Mouse (Mus musculus) layer of hippocampus, postnatal 10 days (tissue): ENCODE data around the gene Hoxd3. TPM values are rescaled to one million over a fixed set of nuclear protein-coding genes. Genes with fewer than 3 reads are reported as not detected.

ENCODE experiments used
- DNase-seq, 2 experiments: peaks; one replicate each; pipeline ENCODE4 v3.0.0; 2021; ENCODE audit warnings: low spot score in 2 of 2
- total RNA-seq, 2 experiments: library from RNA; stranded (reverse); gene quantifications; 2 replicates each; pipeline ENCODE4 v1.2.3; 2021

Gene Hoxd3
- total RNA-seq, 2 experiments from 2014 or later: not detected

- no peak for DNase-seq
These were observed 6.7 kb upstream of the Hoxd3 start for GRCm38 (mm10) chr2:74704999-74705466.

- no peak for DNase-seq
These were observed 6.1 kb upstream of the Hoxd3 start for GRCm38 (mm10) chr2:74705467-74706089.

GRCm38 (mm10) chr2:74706393-74706960 is 5.2 kb upstream of the Hoxd3 start:
- DNase-seq: no peak

GRCm38 (mm10) chr2:74707599-74707998 is 4.1 kb upstream of the Hoxd3 start:
- no peak for DNase-seq

GRCm38 (mm10) chr2:74708676-74709075 is 3.1 kb upstream of the Hoxd3 start:
- DNase-seq: no peak

- DNase-seq: no peak
These were observed 2.0 kb upstream of the Hoxd3 start for GRCm38 (mm10) chr2:74709465-74710419.

GRCm38 (mm10) chr2:74710929-74711543 is 691 bp upstream of the Hoxd3 start:
- DNase-seq: no peak

- no peak for DNase-seq
These were observed 1.8 kb downstream of the Hoxd3 start for GRCm38 (mm10) chr2:74713239-74714150.

- DNase-seq: no peak
These were observed 2.5 kb downstream of the Hoxd3 start for GRCm38 (mm10) chr2:74714156-74714789.

- DNase-seq: no peak
These were observed 3.2 kb downstream of the Hoxd3 start for GRCm38 (mm10) chr2:74714881-74715280.

- peak; percentile 87 to 89 for DNase-seq
These were observed 3.9 kb downstream of the Hoxd3 start for GRCm38 (mm10) chr2:74715504-74716241.

- DNase-seq: no peak
These were observed 8.7 kb downstream of the Hoxd3 start for GRCm38 (mm10) chr2:74720384-74720783.

- DNase-seq: no peak
These were observed 9.3 kb downstream of the Hoxd3 start for GRCm38 (mm10) chr2:74720955-74721491.

- DNase-seq: no peak
These were observed 10.2 kb downstream of the Hoxd3 start for GRCm38 (mm10) chr2:74721882-74722281.

GRCm38 (mm10) chr2:74722949-74723348 is 11.2 kb downstream of the Hoxd3 start:
- DNase-seq: no peak

- no peak for DNase-seq
These were observed 12.7 kb downstream of the Hoxd3 start for GRCm38 (mm10) chr2:74724244-74725015.

GRCm38 (mm10) chr2:74725171-74725570 is 13.4 kb downstream of the Hoxd3 start:
- DNase-seq: no peak

- DNase-seq: no peak
These were observed 14.8 kb downstream of the Hoxd3 start, which contains the start of gene Gm28230 for GRCm38 (mm10) chr2:74726551-74726950. Gene Gm28230 (plus strand): TSS chr2:74726728.
